Mouse (Mus musculus): Measurements from ENCODE around the gene 2200002D01Rik.

DNA sequence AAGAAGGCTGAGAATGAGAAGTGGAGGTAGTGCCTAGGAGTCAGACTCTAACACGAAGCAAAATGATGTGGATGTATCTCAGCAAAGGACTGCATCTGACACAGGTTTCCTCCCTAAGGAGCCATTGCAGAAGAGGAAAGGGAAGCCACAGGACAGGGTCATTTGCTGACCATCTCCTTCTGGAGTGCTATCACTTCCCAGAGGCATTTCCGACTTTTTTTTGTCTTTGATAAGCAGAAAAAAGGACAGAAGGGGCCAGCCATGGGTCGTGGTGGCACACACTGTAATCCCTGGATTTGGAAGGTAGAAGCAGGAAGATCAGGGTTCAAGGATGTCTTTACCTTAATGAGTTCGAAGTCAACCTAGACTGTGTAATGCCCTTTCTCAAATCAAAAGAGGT lies 11.7 kb downstream of the 2200002D01Rik start:
- no peak for TF ChIP-seq CTCF (conservative IDR thresholded peaks at IDR 0.05; ENCODE audit: insufficient read depth, insufficient read length, low read depth, low read length)
- TF ChIP-seq POLR2A (IDR thresholded peaks at IDR 0.05; ENCODE audit: low read depth, low read length) = no peak
